23 mouse cellular contexts compared by ENCODE assay signal in genomic region chr7:119911727-119912126, GRCm38 (mm10). TPM values are rescaled to one million over a fixed set of nuclear protein-coding genes. Genes with fewer than 3 reads are reported as not detected.
DNase-seq lines count a peak whose midpoint lies in the region; ATAC-seq lines count a peak whose summit lies in the region.
"Had no signal": no experiment of that assay in that cellular context is flagged by ENCODE, and none has a peak within 500 bp of the region (broad histone marks: within the 10 kb centered on the region; RNA-seq: fewer than 3 reads in every experiment).

No protein-coding gene starts in this region.

- intact Hi-C loops in heart, postnatal 14 days (cut with DNase I) = no loop called here

- H3K9me3 ChIP-seq in heart, embryonic 12.5 days (replicated peaks) = no peaks in the 10 kb centered on the region
- no peaks in the 10 kb centered on the region for H3K9me3 ChIP-seq in heart, embryonic 16.5 days (replicated peaks; ENCODE audit: control insufficient read depth, low read length)
- H3K9me3 ChIP-seq: embryonic facial prominence, embryonic 13.5 days; embryonic facial prominence, embryonic 15.5 days; forebrain, embryonic 10.5 days; forebrain, embryonic 12.5 days had no signal

- no peaks in the 10 kb centered on the region for H3K4me1 ChIP-seq in heart, embryonic 12.5 days (replicated peaks)
- H3K4me1 ChIP-seq in heart, embryonic 16.5 days (ENCODE audit: control insufficient read depth, insufficient read depth, low read length) = no peaks in the 10 kb centered on the region; the same call in 1 of the 2 replicates
- peaks cover 3% of the 10 kb centered on the region for H3K4me1 ChIP-seq in brown adipose tissue, adult 24 weeks (ENCODE audit: control insufficient read depth, insufficient read depth, insufficient read length, low read length)
- H3K4me1 ChIP-seq: embryonic facial prominence, embryonic 13.5 days; embryonic facial prominence, embryonic 15.5 days; forebrain, embryonic 10.5 days; forebrain, embryonic 12.5 days had no signal

- no peak overlapping the region for H3K4me2 ChIP-seq in heart, embryonic 12.5 days
- no peak overlapping the region for H3K4me2 ChIP-seq in heart, embryonic 16.5 days (ENCODE audit: low read depth, low read length)
- H3K4me2 ChIP-seq: embryonic facial prominence, embryonic 13.5 days; embryonic facial prominence, embryonic 15.5 days; forebrain, embryonic 12.5 days had no signal

- no peaks in the 10 kb centered on the region for H3K27me3 ChIP-seq in heart, embryonic 12.5 days (replicated peaks)
- H3K27me3 ChIP-seq in heart, embryonic 16.5 days (ENCODE audit: control insufficient read depth, insufficient read depth, low read length) = no peaks in the 10 kb centered on the region
- H3K27me3 ChIP-seq: embryonic facial prominence, embryonic 13.5 days; embryonic facial prominence, embryonic 15.5 days; forebrain, embryonic 12.5 days had no signal

- no peak for DNase-seq in heart, postnatal 14 days
- DNase-seq in heart, postnatal 4 days = no peak
- DNase-seq: adrenal gland, adult 2 months; adrenal gland, postnatal 10 days; adrenal gland, postnatal 25 days; cerebellum, adult 11 months; cerebellum, adult 18-20 months; cerebellum, adult 8-10 months; cerebellum, adult 9-11 months; cerebellum, postnatal 14 days; cerebellum, postnatal 36 days; embryo, embryonic 11 days had no signal

- 0 out of 2 replicates have a peak, but pooled peaks have one; percentile 39 for ATAC-seq in heart, embryonic 12.5 days (ENCODE audit: insufficient number of reproducible peaks, low FRiP score)
- ATAC-seq in heart, embryonic 16.5 days (replicated peaks; ENCODE audit: extremely low read depth, insufficient read depth, low FRiP score) = 0 out of 2 replicates have a peak, but pooled peaks have one; percentile 41
- ATAC-seq in cerebellum, adult (ENCODE audit: insufficient number of reproducible peaks, low FRiP score, low TSS enrichment) = no peak
- ATAC-seq: forebrain, embryonic 14.5 days; forebrain, embryonic 16.5 days had no signal

- H3K4me3 ChIP-seq in heart, embryonic 12.5 days = no peak overlapping the region
- H3K4me3 ChIP-seq in heart, embryonic 16.5 days (ENCODE audit: low read length) = no peak overlapping the region
- no peak overlapping the region for H3K4me3 ChIP-seq in brown adipose tissue, adult 24 weeks (ENCODE audit: insufficient read depth, low read depth, low read length)
- H3K4me3 ChIP-seq: embryonic facial prominence, embryonic 13.5 days; embryonic facial prominence, embryonic 15.5 days; erythroblast, embryonic 14.5 days; forebrain, embryonic 10.5 days; forebrain, embryonic 12.5 days had no signal

- H3K36me3 ChIP-seq in heart, embryonic 12.5 days = no peaks in the 10 kb centered on the region
- no peaks in the 10 kb centered on the region for H3K36me3 ChIP-seq in heart, embryonic 16.5 days (ENCODE audit: control insufficient read depth, insufficient read depth)
- H3K36me3 ChIP-seq: embryonic facial prominence, embryonic 13.5 days; embryonic facial prominence, embryonic 15.5 days; forebrain, embryonic 10.5 days; forebrain, embryonic 12.5 days had no signal

- 54% methylated on average over 3 of the region's 3 CpGs for WGBS in heart, embryonic 12.5 days
- 50% methylated on average over 3 of the region's 3 CpGs for WGBS in heart, embryonic 16.5 days

- no peak overlapping the region for H3K9ac ChIP-seq in heart, embryonic 12.5 days
- H3K9ac ChIP-seq in heart, embryonic 16.5 days (ENCODE audit: low read length) = no peak overlapping the region
- H3K9ac ChIP-seq: embryonic facial prominence, embryonic 13.5 days; embryonic facial prominence, embryonic 15.5 days; forebrain, embryonic 12.5 days had no signal

- H3K27ac ChIP-seq in heart, embryonic 12.5 days (ENCODE audit: poor library complexity, severe bottlenecking) = no peak overlapping the region
- no peak overlapping the region for H3K27ac ChIP-seq in heart, embryonic 16.5 days (ENCODE audit: low read length)
- peak overlapping the region; percentile 33 for H3K27ac ChIP-seq in brown adipose tissue, adult 24 weeks (replicated peaks; ENCODE audit: low read depth, low read length)
- H3K27ac ChIP-seq: embryonic facial prominence, embryonic 13.5 days; embryonic facial prominence, embryonic 15.5 days; forebrain, embryonic 10.5 days; forebrain, embryonic 12.5 days had no signal

RNA-seq across cellular contexts. Expression of gene Dcun1d3, which starts 15.6 kb away (rescaled TPM):
- polyA plus RNA-seq in heart, embryonic 12.5 days (2016; fragmentation: Nextera tagmentation; extraction: Ambion mirVana) = 9.9 and 12.9 TPM in 2 replicates
- 10 to 100 TPM; 12.7 to 14.2 TPM for total RNA-seq in heart, postnatal 14 days (2021)
- 6.5 and 8.1 TPM in 2 replicates for polyA plus RNA-seq in heart, embryonic 16.5 days (2015; fragmentation: Nextera tagmentation; extraction: Ambion mirVana)
- 10 to 100 TPM; 13.9 to 15.9 TPM for total RNA-seq in heart, postnatal 4 days (2021)
- polyA plus RNA-seq in brown adipose tissue, adult 24 weeks (2012; ENCODE audit: insufficient read depth, insufficient read length, missing spikeins) = 18.4 and 21.7 TPM in 2 replicates

RNA-seq across cellular contexts. Expression of gene Lyrm1, which starts 16.1 kb away (rescaled TPM):
- polyA plus RNA-seq in heart, embryonic 12.5 days (2016; fragmentation: Nextera tagmentation; extraction: Ambion mirVana) = 9.2 and 9.8 TPM in 2 replicates
- total RNA-seq in heart, postnatal 14 days (2021) = 1 to 10 TPM; 6.9 to 7.6 TPM
- 7.6 and 8.3 TPM in 2 replicates for polyA plus RNA-seq in heart, embryonic 16.5 days (2015; fragmentation: Nextera tagmentation; extraction: Ambion mirVana)
- 1 to 10 TPM; 4.9 to 5.0 TPM for total RNA-seq in heart, postnatal 4 days (2021)
- polyA plus RNA-seq in brown adipose tissue, adult 24 weeks (2012; ENCODE audit: insufficient read depth, insufficient read length, missing spikeins) = 11.7 and 17.5 TPM in 2 replicates
